ENCODE assay signal across 8 mouse cellular contexts in the genomic region with DNA sequence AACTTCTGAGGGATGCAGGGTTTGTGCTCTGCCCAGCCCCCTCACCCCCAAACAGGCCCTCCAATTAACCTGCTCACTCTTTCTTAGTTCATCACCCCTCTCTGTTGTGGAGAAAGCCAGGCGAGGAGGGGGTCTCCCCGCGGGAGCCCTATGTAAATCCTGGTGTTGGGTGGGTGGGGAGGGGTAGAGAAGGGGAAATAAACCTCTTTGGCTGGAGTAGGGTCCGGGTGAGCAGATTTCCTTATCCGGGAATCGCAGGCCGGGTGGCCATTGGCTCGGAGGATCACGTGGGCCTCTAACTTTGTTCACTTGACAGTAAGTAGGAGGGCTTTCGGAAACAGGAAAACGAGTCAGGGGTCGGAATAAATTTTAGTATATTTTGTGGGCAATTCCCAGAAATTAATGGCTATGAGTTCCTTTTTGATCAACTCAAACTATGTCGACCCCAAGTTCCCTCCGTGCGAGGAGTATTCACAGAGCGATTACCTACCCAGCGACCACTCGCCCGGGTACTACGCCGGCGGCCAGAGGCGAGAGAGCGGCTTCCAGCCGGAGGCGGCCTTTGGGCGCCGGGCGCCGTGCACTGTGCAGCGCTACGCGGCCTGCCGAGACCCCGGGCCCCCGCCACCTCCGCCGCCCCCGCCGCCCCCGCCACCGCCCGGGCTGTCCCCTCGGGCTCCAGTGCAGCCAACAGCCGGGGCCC. TPM values are rescaled to one million over a fixed set of nuclear protein-coding genes. Genes with fewer than 3 reads are reported as not detected.
DNase-seq lines count a peak whose midpoint lies in the region; TF ChIP-seq lines count a peak whose summit lies in the region.

No protein-coding gene starts in this region.

- no peak for TF ChIP-seq CTCF in bone marrow, adult 2 months (IDR thresholded peaks at IDR 0.05; ENCODE audit: control insufficient read depth, insufficient read depth, low read length)

- H3K4me3 ChIP-seq in bone marrow, adult 2 months (replicated peaks; ENCODE audit: control insufficient read depth, low read depth, low read length) = peak overlapping the region; percentile 81

- H3K4me1 ChIP-seq in bone marrow, adult 2 months (ENCODE audit: control insufficient read depth, insufficient read depth, low read length) = peaks cover 1% of the 10 kb centered on the region; the same call in 1 of the 2 replicates

- peak overlapping the region; percentile 54 for H3K27ac ChIP-seq in bone marrow, adult 2 months (ENCODE audit: control insufficient read depth, insufficient read depth, low read depth, low read length, poor library complexity)

- DNase-seq in CD4-positive, CD25-positive, alpha-beta regulatory T cell, adult 2 months (ENCODE audit: low read depth, low spot score) = peak; percentile 76
- peak; percentile 56 to 80 for DNase-seq in heart, adult 9 months (ENCODE audit: low spot score in 2 of 2)
- peak; percentile 94 for DNase-seq in kidney, adult 9 months
- DNase-seq in lung, postnatal 10 days = peak; percentile 90
- peak; percentile 39 for DNase-seq in skeletal muscle tissue, adult 2 months (ENCODE audit: low read depth, low spot score)
- no peak for DNase-seq in frontal cortex, adult 2 months (ENCODE audit: extremely low spot score in 1 of 2, low spot score in 1 of 2)
- DNase-seq in gastrocnemius, postnatal 36 days = no peak

- intact Hi-C loops in gastrocnemius, postnatal 36 days (cut with DNase I) = no loop called here

- WGBS in bone marrow, adult 2 months = under 1% methylated on average over 28 of the region's 45 CpGs

- no peak for TF ChIP-seq POLR2A in bone marrow, adult 2 months (IDR thresholded peaks at IDR 0.05; ENCODE audit: borderline replicate concordance, control insufficient read depth, low read depth, low read length)

RNA-seq across cellular contexts. Expression of a gene that starts 0.5 kb away (rescaled TPM):
- 3.3 and 7.6 TPM in 2 replicates for polyA plus RNA-seq in bone marrow, adult 2 months (2011; ENCODE audit: insufficient read depth, insufficient read length, low replicate concordance, missing spikeins)
- 0.04 TPM in 1 of 2 replicates, not detected in the other for polyA plus RNA-seq in frontal cortex, adult 2 months (2012; rRNA removed)
- total RNA-seq in gastrocnemius, postnatal 36 days (2021) = under 1 TPM; 0.23 to 0.54 TPM

RNA-seq across cellular contexts. Expression of a gene that starts 4.6 kb away (rescaled TPM):
- 1.0 TPM in 2 replicates for polyA plus RNA-seq in bone marrow, adult 2 months (2011; ENCODE audit: insufficient read depth, insufficient read length, low replicate concordance, missing spikeins)
- polyA plus RNA-seq in frontal cortex, adult 2 months (2012; rRNA removed) = not detected in 2 replicates
- total RNA-seq in gastrocnemius, postnatal 36 days (2021) = under 1 TPM; 0.38 to 0.54 TPM

RNA-seq across cellular contexts. Expression of a gene that starts 15.4 kb away (rescaled TPM):
- 0.52 and 1.3 TPM in 2 replicates for polyA plus RNA-seq in bone marrow, adult 2 months (2011; ENCODE audit: insufficient read depth, insufficient read length, low replicate concordance, missing spikeins)
- polyA plus RNA-seq in frontal cortex, adult 2 months (2012; rRNA removed) = 0.11 TPM in 1 of 2 replicates, not detected in the other
- total RNA-seq in gastrocnemius, postnatal 36 days (2021) = under 1 TPM; 0.52 to 0.61 TPM

RNA-seq across cellular contexts. Expression of a gene that starts 26.2 kb away (rescaled TPM):
- polyA plus RNA-seq in bone marrow, adult 2 months (2011; ENCODE audit: insufficient read depth, insufficient read length, low replicate concordance, missing spikeins) = 1.8 and 4.4 TPM in 2 replicates
- polyA plus RNA-seq in frontal cortex, adult 2 months (2012; rRNA removed) = not detected in 2 replicates
- under 1 TPM; 0.38 to 0.54 TPM for total RNA-seq in gastrocnemius, postnatal 36 days (2021)

RNA-seq across cellular contexts. Expression of a gene that starts 31.8 kb away (rescaled TPM):
- polyA plus RNA-seq in bone marrow, adult 2 months (2011; ENCODE audit: insufficient read depth, insufficient read length, low replicate concordance, missing spikeins) = 0.72 and 3.0 TPM in 2 replicates
- polyA plus RNA-seq in frontal cortex, adult 2 months (2012; rRNA removed) = 0.06 TPM in 1 of 2 replicates, not detected in the other
- under 1 TPM in 1 of 2 experiments, not detected in 1; 0.12 TPM for total RNA-seq in gastrocnemius, postnatal 36 days (2021)

Comparison
In these comparisons a context has a peak if more than half of its experiments do, and no peak if none do; other contexts are left out.
1. DNase-seq: peak in CD4-positive, CD25-positive, alpha-beta regulatory T cell, adult 2 months (single experiment), heart, adult 9 months (2 of 2), kidney, adult 9 months (single experiment), lung, postnatal 10 days (single experiment) and skeletal muscle tissue, adult 2 months (single experiment); none in frontal cortex, adult 2 months (0 of 2) and gastrocnemius, postnatal 36 days (0 of 2).